Mouse (Mus musculus) embryonic facial prominence, embryonic 10.5 days (tissue): Measurements from ENCODE around the gene Wdr91. TPM values are rescaled to one million over a fixed set of nuclear protein-coding genes. Genes with fewer than 3 reads are reported as not detected.

Source experiments
- DNase-seq: peaks from one replicate; pipeline ENCODE4 v3.0.0-alpha.2; 2017; ENCODE audit warnings: low spot score
- H3K27ac ChIP-seq: fragments of 300-500 bp; sonication (generic); replicated peaks from 2 replicates; pipeline ENCODE4 v1.5.1; 2016; ENCODE audit warnings: mild to moderate bottlenecking
- H3K27me3 ChIP-seq: fragments of 300-500 bp; sonication (generic); replicated peaks from 2 replicates; pipeline ENCODE4 v1.6.1; 2016; ENCODE audit warnings: low read depth, mild to moderate bottlenecking; ENCODE audit not compliant: poor library complexity, severe bottlenecking
- H3K36me3 ChIP-seq: fragments of 300-500 bp; sonication (generic); replicated peaks from 2 replicates; pipeline ENCODE4 v1.6.1; 2016; ENCODE audit warnings: mild to moderate bottlenecking, moderate library complexity
- H3K4me1 ChIP-seq: fragments of 300-500 bp; sonication (generic); 2 replicates; pipeline ENCODE4 v1.6.1; 2016
- H3K4me3 ChIP-seq: fragments of 300-500 bp; sonication (generic); 2 replicates; pipeline ENCODE4 v1.5.1; 2016; ENCODE audit warnings: mild to moderate bottlenecking, moderate library complexity
- H3K9me3 ChIP-seq: fragments of 300-500 bp; sonication (generic); 2 replicates; pipeline ENCODE4 v1.6.1; 2016; ENCODE audit warnings: mild to moderate bottlenecking
- WGBS: fragments of 180-500 bp; shearing (Covaris S2); methylation state at CpG from one replicate; pipeline ENCODE4 v1.1.7; 2016; 5-methylcytosine and 5-hydroxymethylcytosine counted together
- polyA plus RNA-seq: library from polyadenylated mRNA; unstranded; fragments of >200 nt; fragmentation: Nextera tagmentation; extraction: Ambion mirVana; gene quantifications from 2 replicates; pipeline ENCODE4 v1.2.1, GENCODE M21; 2016

Wdr91 gene
- 11.9 and 13.2 TPM in 2 replicates for polyA plus RNA-seq

DNA sequence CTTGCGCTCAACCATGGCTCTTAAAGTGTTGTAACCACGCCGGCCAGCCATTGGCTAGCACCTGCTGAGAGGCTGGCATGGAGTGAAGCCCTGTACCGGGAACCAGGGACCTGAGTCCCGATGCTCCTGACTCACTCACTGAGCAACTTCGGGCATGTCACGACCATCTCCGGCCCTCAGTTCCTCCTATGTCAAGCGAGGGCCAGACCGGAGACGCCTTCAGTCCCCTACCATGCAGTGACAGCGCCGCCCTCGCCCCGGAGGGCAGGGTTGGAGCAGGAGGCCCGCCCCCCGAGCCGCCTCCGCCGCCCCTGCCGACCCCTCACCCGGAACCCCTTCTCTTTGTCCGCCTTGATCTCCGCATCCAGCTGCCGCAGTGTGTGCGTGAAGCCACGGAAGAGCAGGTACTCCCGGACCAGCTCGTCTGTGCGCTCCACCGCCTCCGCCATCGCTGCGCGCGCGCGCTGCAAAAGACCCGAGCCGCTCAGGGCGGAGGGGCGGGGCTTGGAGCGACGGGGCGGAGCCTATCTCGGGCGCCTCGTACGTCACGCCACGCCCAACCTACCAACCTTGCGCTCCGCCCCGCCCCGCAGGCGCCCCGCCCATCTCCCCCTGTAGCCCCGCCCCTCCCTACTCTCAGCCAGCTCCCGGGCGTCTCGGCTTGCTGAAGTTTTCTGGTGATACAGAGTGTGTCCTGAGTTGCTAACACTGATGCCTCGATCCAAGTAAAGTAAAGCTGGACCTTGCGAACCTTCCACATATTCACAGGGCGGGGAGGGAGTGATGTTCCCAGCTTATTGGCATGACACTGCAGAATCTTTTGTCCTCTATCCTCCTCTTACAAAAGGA is at the start of gene Wdr91:
Gene Wdr91 (minus strand): TSS at position 506 of the 849 bp plus-strand sequence.
- peak within 1 kb of the TSS; percentile 90 for H3K27ac ChIP-seq
- DNase-seq, result peak; percentile 97
- H3K27me3 ChIP-seq, result no peaks in the 10 kb centered on the region
- peaks cover 35% of the 10 kb centered on the region for H3K36me3 ChIP-seq
- H3K4me1 ChIP-seq, result peaks cover 34% of the 10 kb centered on the region
- H3K4me3 ChIP-seq, result peak within 1 kb of the TSS; percentile 84
- under 1% methylated on average over 64 of the region's 64 CpGs for WGBS
- H3K9me3 ChIP-seq, result no peaks in the 10 kb centered on the region

DNA sequence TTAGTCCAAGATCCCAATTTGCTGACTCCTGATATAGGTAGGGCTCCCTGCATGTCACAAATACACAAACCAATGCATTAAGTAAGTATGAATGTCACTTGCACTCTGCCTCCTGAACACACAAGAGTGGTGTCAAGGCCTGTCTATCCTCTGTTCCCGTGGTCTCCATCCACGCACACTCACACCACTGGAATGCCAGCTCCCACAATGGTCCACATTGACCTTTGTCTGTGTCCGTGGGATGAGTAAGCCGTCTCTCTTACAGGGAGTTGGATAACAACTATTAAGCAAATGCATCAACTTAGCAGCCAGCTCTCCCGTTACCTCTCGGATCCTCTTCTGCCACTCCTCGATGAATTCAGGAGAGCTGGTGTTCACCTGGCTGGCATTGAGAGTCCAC is 48.5 kb upstream of the Wdr91 start:
- Histone ChIP-seq H3K4me1 (peaks cover 16% of the 10 kb centered on the region), H3K36me3 (no peaks in the 10 kb centered on the region), H3K4me3 (no peak overlapping the region), H3K27ac (no peak overlapping the region), H3K9me3 (no peaks in the 10 kb centered on the region), H3K27me3 (no peaks in the 10 kb centered on the region)
- 91% methylated on average over 7 of the region's 7 CpGs for WGBS
- no peak for DNase-seq

GRCm38 (mm10) chr6:34955862-34956241 is 45.2 kb upstream of the Wdr91 start:
- Histone ChIP-seq H3K9me3 (no peaks in the 10 kb centered on the region), H3K27me3 (no peaks in the 10 kb centered on the region), H3K27ac (no peak overlapping the region), H3K36me3 (no peaks in the 10 kb centered on the region), H3K4me1 (peaks cover 16% of the 10 kb centered on the region), H3K4me3 (peak overlapping the region; percentile 32)
- DNase-seq, result no peak
- 43% methylated on average over 8 of the region's 8 CpGs for WGBS

- H3K27ac ChIP-seq, result no peak overlapping the region; the same call in 1 of the 2 replicates
- H3K36me3 ChIP-seq, result no peaks in the 10 kb centered on the region
- H3K4me3 ChIP-seq, result peak overlapping the region; percentile 32
- peak; percentile 58 for DNase-seq
- peaks cover under 1% of the 10 kb centered on the region; the same call in 1 of the 2 replicates for H3K27me3 ChIP-seq
- WGBS, result 51% methylated on average over 18 of the region's 18 CpGs
- H3K9me3 ChIP-seq, result no peaks in the 10 kb centered on the region
- H3K4me1 ChIP-seq, result peaks cover 16% of the 10 kb centered on the region
These were observed 44.5 kb upstream of the Wdr91 start for GRCm38 (mm10) chr6:34954926-34955861.

GRCm38 (mm10) chr6:34951956-34952667 is 41.4 kb upstream of the Wdr91 start:
- Histone ChIP-seq H3K27ac (no peak overlapping the region), H3K4me3 (no peak overlapping the region), H3K4me1 (peaks cover 23% of the 10 kb centered on the region), H3K36me3 (no peaks in the 10 kb centered on the region), H3K9me3 (no peaks in the 10 kb centered on the region), H3K27me3 (peaks cover 24% of the 10 kb centered on the region; the same call in 1 of the 2 replicates)
- WGBS, result 79% methylated on average over 7 of the region's 7 CpGs
- DNase-seq, result no peak

DNA sequence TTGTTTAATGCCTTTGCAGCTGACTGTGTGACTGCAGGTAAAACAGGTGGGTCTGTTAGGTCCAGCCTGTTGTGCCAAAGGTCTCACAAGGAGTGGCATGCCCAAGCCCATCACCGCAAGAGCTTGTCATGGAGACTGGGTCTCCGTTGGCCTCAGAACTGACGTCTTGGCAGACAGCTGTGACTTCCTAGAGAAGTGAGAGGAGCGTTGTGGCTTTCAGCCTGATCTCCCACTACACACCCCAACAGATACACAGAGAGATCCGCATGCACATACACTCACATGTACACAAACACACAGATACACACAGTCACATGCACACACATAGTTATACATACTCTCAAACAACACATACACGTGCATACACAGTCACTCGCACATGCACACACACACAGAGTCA is 40.8 kb upstream of the Wdr91 start:
- H3K4me3 ChIP-seq, result no peak overlapping the region
- 84% methylated on average over 7 of the region's 7 CpGs for WGBS
- peaks cover 24% of the 10 kb centered on the region; the same call in 1 of the 2 replicates for H3K27me3 ChIP-seq
- no peak overlapping the region for H3K27ac ChIP-seq
- H3K9me3 ChIP-seq, result no peaks in the 10 kb centered on the region
- no peaks in the 10 kb centered on the region for H3K36me3 ChIP-seq
- peaks cover 23% of the 10 kb centered on the region for H3K4me1 ChIP-seq
- DNase-seq, result no peak

- Histone ChIP-seq H3K4me3 (peak overlapping the region; percentile 45), H3K36me3 (no peaks in the 10 kb centered on the region), H3K27ac (0 out of 2 replicates have a peak overlapping the region, but pooled peaks have one; percentile 15), H3K4me1 (peaks cover 18% of the 10 kb centered on the region), H3K9me3 (no peaks in the 10 kb centered on the region), H3K27me3 (peaks cover 24% of the 10 kb centered on the region; the same call in 1 of the 2 replicates)
- WGBS, result 19% methylated on average over 11 of the region's 11 CpGs
- DNase-seq, result no peak
These were observed 37.8 kb upstream of the Wdr91 start for GRCm38 (mm10) chr6:34948461-34948860.

- Histone ChIP-seq H3K4me3 (no peak overlapping the region), H3K27ac (no peak overlapping the region), H3K27me3 (peaks cover 24% of the 10 kb centered on the region; the same call in 1 of the 2 replicates), H3K4me1 (peaks cover 18% of the 10 kb centered on the region), H3K9me3 (no peaks in the 10 kb centered on the region), H3K36me3 (no peaks in the 10 kb centered on the region)
- WGBS, result 89% methylated on average over 1 of the region's 1 CpGs
- no peak for DNase-seq
These were observed 35.9 kb upstream of the Wdr91 start for GRCm38 (mm10) chr6:34946486-34947079.

GRCm38 (mm10) chr6:34943499-34943898 is 32.8 kb upstream of the Wdr91 start:
- Histone ChIP-seq H3K4me3 (no peak overlapping the region), H3K27ac (no peak overlapping the region), H3K27me3 (peaks cover 6% of the 10 kb centered on the region; the same call in 1 of the 2 replicates), H3K9me3 (no peaks in the 10 kb centered on the region), H3K36me3 (no peaks in the 10 kb centered on the region), H3K4me1 (peaks cover 19% of the 10 kb centered on the region)
- no peak for DNase-seq
- WGBS, result 84% methylated on average over 5 of the region's 5 CpGs

- no peaks in the 10 kb centered on the region for H3K27me3 ChIP-seq
- WGBS, result 87% methylated on average over 9 of the region's 9 CpGs
- H3K9me3 ChIP-seq, result no peaks in the 10 kb centered on the region
- no peaks in the 10 kb centered on the region for H3K36me3 ChIP-seq
- DNase-seq, result no peak
- H3K27ac ChIP-seq, result no peak overlapping the region
- H3K4me1 ChIP-seq, result peaks cover 22% of the 10 kb centered on the region
- H3K4me3 ChIP-seq, result no peak overlapping the region
These were observed 31.8 kb upstream of the Wdr91 start for GRCm38 (mm10) chr6:34942446-34942845.

GRCm38 (mm10) chr6:34941496-34941895 is 30.8 kb upstream of the Wdr91 start:
- Histone ChIP-seq H3K36me3 (no peaks in the 10 kb centered on the region), H3K9me3 (no peaks in the 10 kb centered on the region), H3K4me1 (peaks cover 22% of the 10 kb centered on the region), H3K4me3 (no peak overlapping the region), H3K27ac (no peak overlapping the region), H3K27me3 (no peaks in the 10 kb centered on the region)
- no peak for DNase-seq
- WGBS, result 75% methylated on average over 2 of the region's 2 CpGs
